Mouse (Mus musculus) thymus, postnatal 10 days (tissue): ENCODE results near the gene Itgb2.

Source experiments
- DNase-seq, 2 experiments: peaks; one replicate each; pipeline ENCODE4 v3.0.0; 2021; ENCODE audit warnings: low spot score in 2 of 2

The Itgb2 gene

DNA sequence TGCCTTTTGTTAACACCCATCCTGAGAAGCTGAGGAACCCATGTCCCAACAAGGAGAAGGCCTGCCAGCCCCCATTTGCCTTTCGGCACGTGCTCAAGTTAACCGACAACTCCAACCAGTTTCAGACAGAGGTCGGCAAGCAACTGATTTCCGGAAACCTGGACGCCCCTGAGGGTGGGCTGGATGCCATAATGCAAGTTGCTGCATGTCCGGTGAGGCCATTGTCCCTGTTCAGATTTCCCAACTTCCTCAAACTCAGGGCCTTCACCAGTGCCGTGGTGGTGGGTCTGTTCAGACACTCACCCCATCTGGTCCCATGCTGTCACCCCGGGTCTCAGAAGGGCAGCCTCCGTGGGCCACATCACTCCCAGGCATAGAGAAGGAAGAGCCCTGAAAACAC, 18.5 kb downstream of the Itgb2 start:
- DNase-seq = no peak

DNA sequence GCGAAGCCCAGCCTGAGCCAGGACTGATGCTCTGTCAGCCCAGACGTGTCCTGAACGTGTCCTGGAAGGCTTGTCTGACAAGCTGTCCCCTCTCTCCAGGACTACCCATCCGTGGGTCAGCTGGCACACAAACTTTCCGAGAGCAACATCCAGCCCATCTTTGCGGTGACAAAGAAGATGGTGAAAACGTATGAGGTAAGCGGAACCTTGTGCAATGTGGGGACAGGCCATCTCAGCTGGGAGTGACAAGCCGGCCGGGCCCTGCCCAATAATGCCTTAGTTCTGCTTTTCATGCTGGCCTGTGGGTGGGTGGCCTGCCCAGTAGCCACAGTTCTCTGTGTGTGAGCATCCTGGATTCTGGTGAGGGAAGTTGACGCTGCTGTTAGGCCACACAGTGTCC, 20.8 kb downstream of the Itgb2 start:
- DNase-seq = no peak

DNA sequence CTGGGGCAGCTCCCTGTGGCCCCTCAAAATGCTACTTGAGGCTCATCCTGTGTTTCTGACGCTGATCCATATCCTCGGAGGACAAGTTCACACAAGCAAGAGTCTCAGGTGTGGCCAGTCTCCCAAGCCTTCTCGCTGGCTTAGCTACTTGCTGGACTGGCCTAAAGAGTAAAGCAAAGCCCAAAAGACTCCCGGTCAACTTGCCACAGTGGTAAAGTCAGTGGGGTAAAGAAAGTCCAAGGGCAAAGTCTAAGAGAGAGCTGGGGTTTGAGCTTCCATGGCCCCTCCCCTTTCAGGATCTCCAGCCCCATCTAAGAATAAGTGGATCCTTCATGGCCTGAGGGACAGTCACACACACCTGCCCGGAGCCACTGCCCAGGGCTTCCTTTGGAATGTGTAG, 22.1 kb downstream of the Itgb2 start:
- no peak for DNase-seq

DNA sequence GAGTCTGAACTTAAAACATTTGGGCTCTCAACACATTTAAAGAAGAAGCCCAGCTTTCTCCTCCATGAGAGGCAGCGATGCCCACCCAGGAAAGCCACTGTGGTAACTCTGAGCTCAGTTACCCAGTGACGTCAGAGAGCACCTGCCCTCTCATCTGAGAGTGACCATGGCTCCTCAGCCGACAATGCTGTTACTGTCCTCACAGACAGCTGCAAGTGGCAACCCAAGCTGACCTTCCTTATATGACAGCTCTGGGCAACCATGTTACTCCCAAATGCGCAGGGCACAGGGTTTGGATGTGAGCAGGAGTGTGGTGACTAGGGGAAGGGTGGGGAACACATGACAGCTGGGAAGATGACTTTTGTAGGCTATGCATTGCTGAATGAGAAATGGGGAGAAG, 23.2 kb downstream of the Itgb2 start:
- no peak for DNase-seq

DNA sequence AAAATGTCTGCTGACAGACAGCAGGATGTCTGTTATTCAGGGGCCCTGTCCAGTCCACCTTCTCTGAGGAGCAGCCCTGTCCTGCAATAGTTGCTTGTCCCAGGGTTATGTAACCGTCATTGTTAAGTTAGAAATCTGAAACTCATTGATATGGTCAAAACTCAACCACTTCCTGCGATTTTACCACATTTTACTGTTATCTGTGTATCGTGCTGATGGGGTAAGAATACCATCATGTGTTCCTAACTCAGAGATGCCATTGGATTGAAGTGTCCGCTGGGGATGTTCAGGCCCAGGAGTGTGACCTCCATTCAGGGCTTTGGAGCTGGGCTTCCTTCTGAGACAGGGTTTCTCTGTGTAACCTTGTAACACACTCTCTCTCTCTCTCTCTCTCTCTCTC, 24.9 kb downstream of the Itgb2 start:
- DNase-seq = no peak

DNA sequence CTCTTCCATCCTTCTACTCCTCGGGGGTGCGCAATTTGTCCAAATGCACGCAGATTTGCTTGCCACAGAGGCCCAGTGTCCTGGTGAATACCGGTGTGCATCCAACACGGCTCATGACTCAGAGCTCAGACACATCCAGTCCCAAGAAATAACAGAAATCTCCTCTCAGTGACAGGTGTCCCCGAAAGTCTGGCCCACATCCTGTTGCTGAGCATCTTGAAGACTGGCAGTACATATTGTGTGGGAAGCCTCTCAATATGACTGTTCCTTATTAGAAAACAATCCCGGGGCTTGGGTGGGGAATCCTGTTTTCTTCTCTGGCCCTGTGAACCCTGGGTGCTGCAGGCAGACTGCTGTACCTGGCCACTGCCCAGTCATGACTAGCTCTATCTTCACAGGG, 26.6 kb downstream of the Itgb2 start:
- DNase-seq = no peak

DNA sequence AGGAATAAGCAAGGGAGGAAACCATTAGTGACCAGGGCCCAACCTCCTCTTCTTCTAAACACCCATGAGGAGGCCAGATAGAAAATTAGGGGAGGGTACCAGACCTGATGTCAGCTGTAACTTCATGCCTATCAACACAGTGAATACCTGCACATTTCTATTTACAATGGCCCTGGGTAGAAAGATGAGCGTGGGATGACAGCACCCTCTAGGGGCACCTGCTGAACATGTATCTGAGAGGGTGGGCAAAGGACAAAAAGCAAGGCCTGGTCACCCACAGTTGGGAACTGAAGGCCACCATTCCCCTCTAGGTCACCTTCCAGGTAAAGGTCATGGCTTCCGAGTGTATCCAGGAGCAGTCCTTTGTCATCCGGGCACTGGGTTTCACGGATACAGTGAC, 27.6 kb downstream of the Itgb2 start:
- DNase-seq = peak in 1 of 2 experiments; percentile 26

DNA sequence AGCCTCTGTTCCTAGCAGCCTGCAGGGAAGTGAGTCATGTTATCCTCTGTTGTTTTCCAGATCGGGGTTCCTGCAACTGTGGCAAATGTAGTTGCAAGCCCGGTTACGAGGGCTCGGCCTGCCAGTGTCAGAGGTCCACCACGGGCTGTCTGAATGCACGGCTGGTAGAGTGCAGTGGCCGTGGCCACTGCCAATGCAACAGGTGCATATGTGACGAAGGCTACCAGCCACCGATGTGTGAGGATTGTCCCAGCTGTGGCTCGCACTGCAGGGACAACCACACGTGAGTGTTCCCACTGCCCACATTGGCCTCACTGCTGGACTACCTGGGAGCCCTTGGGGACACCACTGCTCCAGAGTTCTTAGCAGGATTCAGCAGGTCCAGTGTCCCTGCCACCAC, 30.0 kb downstream of the Itgb2 start:
- DNase-seq = no peak

DNA sequence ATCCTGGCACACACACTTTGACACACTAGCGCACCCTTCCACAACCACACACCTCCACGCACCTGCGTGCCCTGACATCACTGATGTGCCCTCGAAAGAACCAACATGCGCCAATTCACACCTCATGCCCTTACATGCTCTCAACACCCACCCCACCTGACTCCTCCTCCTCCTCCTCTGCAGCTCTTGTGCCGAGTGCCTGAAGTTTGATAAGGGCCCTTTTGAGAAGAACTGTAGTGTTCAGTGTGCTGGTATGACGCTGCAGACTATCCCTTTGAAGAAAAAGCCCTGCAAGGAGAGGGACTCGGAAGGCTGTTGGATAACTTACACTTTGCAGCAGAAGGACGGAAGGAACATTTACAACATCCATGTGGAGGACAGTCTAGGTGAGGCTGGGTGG, 30.8 kb downstream of the Itgb2 start:
- no peak for DNase-seq

DNA sequence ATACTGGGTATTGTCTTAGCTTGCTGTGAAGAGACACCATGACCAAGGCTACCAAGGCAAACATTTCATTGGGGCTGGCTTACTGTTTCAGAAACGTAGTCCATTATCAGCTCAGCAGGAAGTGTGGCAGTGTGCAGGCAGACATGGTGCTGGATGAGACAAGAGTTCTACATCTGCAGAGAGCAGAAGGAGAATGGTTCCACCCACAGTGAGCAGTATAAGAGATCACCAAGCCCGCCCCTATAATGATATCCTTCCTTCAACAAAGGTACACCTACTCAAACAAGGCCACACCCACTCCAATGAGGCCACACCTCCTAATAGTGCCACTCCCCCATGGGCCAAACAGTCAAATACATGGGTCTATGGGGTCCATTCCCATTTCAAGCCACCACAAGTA, 31.5 kb downstream of the Itgb2 start:
- no peak for DNase-seq

DNA sequence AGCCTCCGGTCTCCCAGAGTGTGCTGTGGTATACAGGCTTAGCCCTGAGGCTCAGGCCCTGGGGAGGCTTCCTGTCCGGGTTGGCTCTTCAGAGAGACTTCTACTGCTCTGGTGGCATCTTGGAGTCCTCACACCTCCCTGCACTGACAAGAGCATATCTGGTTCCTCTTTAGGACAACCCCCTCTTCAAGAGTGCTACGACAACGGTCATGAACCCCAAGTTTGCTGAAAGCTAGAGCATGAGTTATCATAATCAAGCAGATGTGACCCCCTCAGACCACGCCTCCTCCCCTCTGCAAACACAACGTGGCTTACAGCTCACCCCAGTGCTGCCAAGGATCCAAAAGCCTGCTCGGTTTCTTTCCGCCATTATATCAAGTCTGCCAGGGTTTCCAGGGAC, 35.0 kb downstream of the Itgb2 start:
- no peak for DNase-seq

DNA sequence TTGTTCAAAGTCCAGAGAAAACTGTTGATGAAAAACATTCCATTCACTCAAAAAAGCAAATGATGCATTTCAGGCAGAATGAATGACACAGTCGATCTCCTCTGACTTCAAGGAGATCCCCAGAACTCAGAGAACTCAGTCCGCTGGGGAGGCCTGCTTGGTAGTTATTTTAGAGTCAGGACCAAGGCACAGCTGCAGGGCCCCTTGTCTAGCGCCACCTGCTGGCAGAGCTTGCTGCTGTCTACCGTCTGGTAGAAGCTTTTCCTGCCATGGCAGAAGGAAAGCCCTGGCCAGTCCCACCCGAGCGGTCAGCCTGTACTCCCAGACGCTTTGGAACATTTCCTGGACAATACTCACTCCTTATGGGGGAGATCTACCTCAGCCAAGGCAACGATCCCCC, 36.6 kb downstream of the Itgb2 start:
- peak; percentile 66 to 94 for DNase-seq

DNA sequence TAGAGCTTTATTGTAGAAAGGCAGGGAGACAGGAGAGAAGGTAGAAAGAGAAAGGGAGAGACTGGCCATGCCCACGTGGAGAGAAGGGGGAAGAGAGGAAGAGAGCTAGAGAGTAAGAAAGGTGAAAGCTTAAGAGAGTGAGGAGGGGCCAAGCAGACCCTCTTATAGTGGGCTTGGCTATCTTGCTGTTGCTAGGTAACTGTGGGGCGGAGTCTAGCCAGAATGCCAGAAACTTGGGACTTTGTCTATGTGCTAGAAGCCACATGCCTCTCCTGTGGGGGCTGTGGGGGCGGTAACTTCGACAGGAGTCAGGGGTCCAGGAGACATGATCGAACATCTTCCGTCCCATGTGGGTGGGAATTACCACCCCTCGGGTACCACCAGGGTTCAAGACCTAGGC, 39.4 kb downstream of the Itgb2 start:
- DNase-seq = no peak

DNA sequence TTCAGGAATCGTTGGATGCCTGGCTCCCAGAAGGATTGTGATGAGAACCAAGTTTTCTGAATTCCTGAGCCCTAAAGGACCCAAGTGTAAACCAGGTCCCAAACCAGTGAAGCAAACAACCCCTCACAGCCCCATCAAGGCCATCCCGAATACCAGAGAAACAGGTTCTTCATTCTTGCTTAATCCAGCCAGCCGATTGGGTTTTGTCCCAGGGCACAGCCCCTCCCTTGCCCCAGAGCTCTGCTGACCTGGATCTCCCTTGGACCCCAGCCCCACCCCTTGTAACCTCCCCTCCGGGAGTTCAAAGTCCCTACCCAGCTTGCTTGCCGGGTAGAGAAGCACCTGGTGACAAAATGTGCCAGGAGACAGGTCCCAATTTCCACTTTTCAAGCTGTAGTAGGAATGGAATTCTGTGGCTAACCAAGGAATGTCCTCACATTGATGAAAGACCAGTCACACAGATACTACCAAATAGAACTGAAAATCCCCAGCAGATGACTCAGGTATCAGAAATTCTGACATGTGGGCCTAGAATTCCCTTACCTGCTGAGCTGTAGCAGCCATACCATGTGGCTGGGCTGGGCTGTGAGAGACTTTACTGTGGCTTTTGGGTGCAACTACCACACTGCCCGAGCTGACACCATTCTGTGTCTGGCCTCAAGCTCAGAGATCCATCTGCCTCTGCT, 40.1 kb downstream of the Itgb2 start:
- DNase-seq = no peak

DNA sequence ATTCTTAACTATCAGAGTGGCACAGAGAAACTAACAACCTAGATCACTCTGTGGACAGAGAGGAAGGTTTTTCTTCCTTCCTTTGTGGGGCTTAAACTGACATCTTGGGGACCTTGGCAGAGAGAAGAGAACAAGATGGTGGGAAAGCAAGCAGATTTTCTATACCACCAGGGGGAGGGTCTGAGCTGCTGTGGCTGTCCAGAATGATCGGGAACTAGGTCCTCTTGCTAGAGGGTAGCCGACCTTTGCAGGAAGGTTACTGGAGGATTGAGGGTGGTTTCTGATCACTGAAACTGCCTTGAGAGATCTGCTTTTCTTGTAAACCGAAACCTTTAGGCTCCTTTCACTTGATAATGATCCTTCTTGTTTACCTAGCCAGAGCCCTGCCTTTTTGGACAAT, 42.2 kb downstream of the Itgb2 start:
- DNase-seq = peak in 1 of 2 experiments; percentile 3

DNA sequence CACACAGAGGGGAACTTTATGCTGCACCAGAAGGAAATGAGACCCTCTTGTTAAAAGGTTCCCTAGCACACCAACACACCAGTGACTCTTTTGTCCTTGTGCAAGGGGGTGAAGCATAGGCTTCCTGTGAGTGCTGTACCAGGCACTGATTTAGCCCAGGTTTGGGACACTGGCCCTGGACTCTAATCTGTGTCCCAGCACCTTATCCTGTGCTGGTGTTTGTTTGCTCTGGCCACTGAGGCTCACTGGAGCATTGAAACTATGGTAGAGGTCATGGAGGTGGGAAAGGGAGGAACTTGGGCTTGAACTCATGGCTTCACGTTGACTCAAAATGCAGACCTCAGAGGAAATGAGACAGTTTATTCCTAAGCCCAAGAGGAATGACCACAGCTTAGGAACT, 43.1 kb downstream of the Itgb2 start:
- no peak for DNase-seq

DNA sequence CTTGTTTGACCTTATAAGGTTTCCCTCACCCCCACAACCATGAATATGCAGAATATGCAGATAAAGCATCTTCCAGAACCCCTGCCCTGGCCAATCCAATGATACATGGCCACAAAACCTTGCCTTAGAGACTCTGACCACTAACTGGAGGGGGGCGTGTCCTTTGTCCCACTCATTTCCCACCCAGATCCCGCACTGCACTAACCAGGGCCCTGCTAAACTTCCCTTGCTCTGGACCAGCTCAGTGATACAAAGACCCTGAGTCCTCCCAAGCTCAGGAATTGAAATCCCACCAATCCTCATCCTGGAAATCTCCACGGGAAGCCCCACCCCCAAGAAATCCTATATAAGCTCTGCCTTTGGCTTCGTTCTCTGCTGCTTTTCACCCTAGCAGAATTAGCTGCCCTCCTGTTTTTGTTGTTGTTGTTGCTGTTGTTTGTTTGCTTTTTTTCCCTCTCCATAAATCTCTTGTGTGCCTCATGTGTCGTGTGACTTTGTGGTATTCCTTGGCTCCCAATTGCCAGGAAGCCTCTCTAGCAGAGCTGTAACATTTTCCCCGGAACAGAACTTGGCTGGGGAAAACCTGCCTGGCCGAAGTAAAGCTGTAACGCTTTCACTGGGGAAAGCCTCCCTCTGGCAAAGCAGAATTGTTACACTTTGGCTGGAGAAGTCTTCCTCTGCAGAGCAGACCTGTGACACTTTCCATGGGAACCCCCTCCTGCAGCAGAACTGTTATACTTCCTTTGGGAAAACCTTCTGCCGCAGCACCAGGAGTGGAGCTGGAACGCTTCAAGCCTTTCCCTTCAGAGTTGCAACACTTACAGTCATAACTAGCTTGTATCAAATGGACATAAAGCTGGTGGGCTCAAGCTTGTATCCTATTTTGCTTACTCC, 50.2 kb downstream of the Itgb2 start:
- peak in 1 of 2 experiments; percentile 4 for DNase-seq

DNA sequence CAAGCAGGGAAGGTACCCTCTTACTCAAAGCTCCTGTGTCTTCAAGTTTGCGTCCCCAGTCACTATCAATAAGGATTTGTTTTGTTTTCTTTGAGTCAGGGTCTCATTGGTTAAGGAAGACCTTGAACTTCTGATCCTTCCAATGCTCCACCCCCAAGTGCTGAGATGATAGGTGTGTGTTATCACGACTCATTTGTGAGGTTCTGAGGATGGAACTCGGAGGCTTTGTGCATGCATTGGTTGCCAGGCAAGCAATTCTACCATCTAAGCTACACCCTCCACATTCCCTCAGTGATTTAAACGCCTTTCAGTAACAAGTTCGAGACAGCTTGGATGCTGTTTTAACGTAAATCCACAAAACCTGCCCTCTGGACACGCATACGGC, 51.0 kb downstream of the Itgb2 start:
- DNase-seq = no peak

DNA sequence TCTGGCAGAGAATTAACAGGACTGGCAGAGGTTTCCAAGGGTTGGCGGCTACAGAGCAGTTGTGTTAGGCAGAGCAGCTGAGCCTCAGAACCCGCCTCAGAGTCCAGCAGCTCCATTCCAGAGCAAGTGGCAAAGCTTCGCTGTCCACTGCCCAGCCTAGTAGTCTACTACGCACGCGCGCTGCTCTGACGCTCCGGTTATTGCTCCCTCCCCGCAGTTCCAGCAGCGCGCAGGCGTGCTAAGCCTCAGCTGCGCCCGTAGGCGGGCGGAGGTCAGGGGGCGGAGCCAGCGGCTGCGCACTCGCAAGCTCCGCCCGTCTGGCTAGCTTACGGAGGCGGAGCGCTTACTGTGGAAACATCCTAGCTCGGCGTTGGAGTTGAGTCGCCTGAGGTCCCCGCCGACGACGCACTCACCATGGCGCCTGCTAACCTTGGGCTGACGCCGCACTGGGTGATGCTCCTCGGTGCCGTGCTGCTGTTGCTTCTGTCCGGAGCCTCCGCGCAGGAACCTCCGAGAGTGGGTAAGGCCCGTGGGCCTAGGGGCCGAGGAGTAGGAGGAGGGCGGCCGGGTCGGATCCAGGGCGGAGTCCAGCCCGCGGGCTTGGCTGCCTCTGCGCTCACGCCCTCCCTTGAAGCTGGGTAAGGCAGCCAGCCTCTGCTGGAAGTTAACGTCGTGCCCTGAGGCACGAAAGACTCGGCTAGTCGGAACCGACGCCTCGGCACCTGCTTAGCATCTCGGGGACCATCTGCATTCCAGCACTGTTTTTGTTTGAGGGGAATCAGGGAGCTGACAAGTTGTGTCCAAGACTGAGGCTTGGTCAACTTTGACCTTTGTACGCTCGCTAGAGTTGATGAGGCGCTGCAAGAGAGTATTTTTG, 51.6 kb downstream of the Itgb2 start, which contains the start of gene Pttg1ip:
Gene Pttg1ip, plus strand, starts transcription at position 313 of the 877 bp plus-strand sequence.
- DNase-seq = peak; percentile 92 to 95

DNA sequence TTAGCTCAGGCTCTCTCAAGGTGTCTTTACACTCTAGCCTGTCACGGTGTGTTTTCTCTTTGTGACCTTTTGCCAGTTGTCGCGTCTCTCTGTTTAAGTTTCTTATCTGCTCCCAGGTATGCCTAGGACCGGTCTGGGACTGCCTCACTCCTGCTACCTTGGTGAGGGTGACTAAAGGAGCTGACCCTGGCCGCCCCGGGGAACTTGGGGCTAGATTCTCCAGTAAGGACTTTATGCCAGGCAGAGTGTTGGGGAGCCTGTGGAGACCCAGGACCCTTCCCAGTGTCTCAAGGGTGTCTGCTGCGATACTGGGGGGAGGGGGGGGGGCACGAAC, 52.2 kb downstream of the Itgb2 start:
- DNase-seq = peak in 1 of 2 experiments; percentile 5

DNA sequence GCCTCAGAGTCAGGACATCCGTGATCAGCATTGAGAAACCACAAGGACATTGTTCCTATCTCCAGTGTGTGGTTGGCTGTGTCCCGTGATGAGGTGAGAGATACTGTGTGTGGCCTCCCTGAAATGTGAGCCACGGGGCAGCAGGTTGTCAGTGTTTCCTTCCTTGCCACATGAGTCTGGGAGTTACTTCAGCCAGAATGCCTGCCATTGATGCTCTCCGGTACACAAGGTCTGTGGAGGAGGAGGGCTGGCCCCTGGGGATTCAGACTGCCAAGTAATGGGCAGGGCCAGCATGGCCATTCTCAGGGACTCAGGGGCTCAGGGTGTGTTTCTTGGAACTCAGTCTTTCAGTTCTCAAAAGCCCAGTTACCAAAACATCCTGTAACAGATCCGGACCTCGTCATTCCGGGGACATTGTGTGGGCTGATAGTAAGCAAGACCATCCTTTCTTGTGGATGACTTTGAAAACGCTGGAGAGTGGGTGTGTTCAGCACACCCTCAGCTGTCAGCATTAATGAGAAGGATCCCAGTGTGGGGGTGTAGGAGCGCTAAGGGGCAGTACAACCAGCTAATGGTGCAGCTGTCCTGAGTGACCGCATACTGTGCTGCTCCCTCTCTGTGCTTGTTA, 53.9 kb downstream of the Itgb2 start:
- DNase-seq = no peak

DNA sequence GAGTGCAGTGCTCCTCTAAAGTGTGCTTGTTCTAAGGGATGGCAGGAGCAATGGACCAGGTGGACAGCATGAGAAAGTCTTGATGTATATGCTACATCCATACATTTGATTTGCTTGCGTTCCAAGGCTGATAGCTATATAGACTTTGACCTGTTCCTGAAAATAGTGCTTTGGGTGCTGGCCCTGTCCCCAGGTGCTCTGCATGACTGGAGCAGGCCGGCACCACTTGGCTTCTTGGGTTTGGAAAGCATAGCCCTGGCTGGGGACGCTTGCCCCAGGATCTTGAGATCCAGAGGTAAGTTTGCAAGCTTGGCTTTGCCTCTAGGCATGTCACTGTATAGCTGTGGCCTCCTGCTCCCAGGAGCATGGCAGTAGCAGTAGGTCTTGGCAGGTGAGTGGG, 56.6 kb downstream of the Itgb2 start:
- no peak for DNase-seq
